Mouse (Mus musculus) midbrain, embryonic 13.5 days (tissue): ENCODE results near the gene Chrne. TPM values are rescaled to one million over a fixed set of nuclear protein-coding genes. Genes with fewer than 3 reads are reported as not detected.
A peak's percentile ranks its signal among the peaks of the same experiment; 100 is the strongest.
"Not testable (repeated sequence)": the region's sequence is repeated elsewhere in the genome, so short reads cannot be mapped to it uniquely, and the experiment has no call there.

Experiments
- ATAC-seq: fragments of 200-750 bp; cut with Nextera tagmentation; 2 replicates; pipeline ENCODE4 v1.8.0; 2017; ENCODE audit warnings: mild to moderate bottlenecking, moderate TSS enrichment, moderate library complexity
- H3K27ac ChIP-seq: fragments of 300-500 bp; sonication (generic); 2 replicates; pipeline ENCODE4 v1.5.1; 2015; ENCODE audit warnings: inconsistent platforms, mild to moderate bottlenecking, moderate library complexity
- H3K27me3 ChIP-seq: fragments of 300-500 bp; sonication (generic); 2 replicates; pipeline ENCODE4 v1.6.1; 2015; ENCODE audit warnings: mild to moderate bottlenecking, inconsistent platforms
- H3K36me3 ChIP-seq: fragments of 300-500 bp; sonication (generic); 2 replicates; pipeline ENCODE4 v1.6.1; 2015; ENCODE audit warnings: mild to moderate bottlenecking, inconsistent platforms
- H3K4me1 ChIP-seq: fragments of 300-500 bp; sonication (generic); replicated peaks from 2 replicates; pipeline ENCODE4 v1.6.1; 2015; ENCODE audit warnings: inconsistent platforms
- H3K4me2 ChIP-seq: fragments of 300-500 bp; sonication (generic); replicated peaks from 2 replicates; pipeline ENCODE4 v1.6.1; 2015; ENCODE audit warnings: moderate library complexity, mild to moderate bottlenecking, inconsistent platforms
- H3K4me3 ChIP-seq: fragments of 300-500 bp; sonication (generic); replicated peaks from 2 replicates; pipeline ENCODE4 v1.5.1; 2015; ENCODE audit warnings: mild to moderate bottlenecking, inconsistent platforms
- H3K9ac ChIP-seq: fragments of 300-500 bp; sonication (generic); replicated peaks from 2 replicates; pipeline ENCODE4 v1.6.1; 2015; ENCODE audit warnings: mild to moderate bottlenecking, inconsistent platforms
- H3K9me3 ChIP-seq: fragments of 300-500 bp; sonication (generic); 2 replicates; pipeline ENCODE4 v1.6.1; 2016; ENCODE audit warnings: mild to moderate bottlenecking, inconsistent platforms
- WGBS: fragments of 180-500 bp; shearing (Covaris S2); methylation state at CpG from one replicate; pipeline ENCODE4 v1.1.7; 2015; 5-methylcytosine and 5-hydroxymethylcytosine counted together
- polyA plus RNA-seq: library from polyadenylated mRNA; unstranded; fragments of >200 nt; fragmentation: Nextera tagmentation; extraction: Ambion mirVana; gene quantifications from 2 replicates; pipeline ENCODE4 v1.2.1, GENCODE M21; 2015

Chrne gene
- polyA plus RNA-seq, 1 experiment from 2014 or later, result not detected

- Histone ChIP-seq H3K4me2 (no peak overlapping the region), H3K9me3 (no peaks in the 10 kb centered on the region), H3K4me1 (peaks cover 34% of the 10 kb centered on the region), H3K27me3 (no peaks in the 10 kb centered on the region), H3K27ac (no peak overlapping the region), H3K36me3 (no peaks in the 10 kb centered on the region), H3K9ac (no peak overlapping the region; the same call in 1 of the 2 replicates), H3K4me3 (no peak overlapping the region)
- 89% methylated on average over 3 of the region's 3 CpGs for WGBS
- no peak for ATAC-seq
These were observed 41.8 kb downstream of the Chrne start for GRCm38 (mm10) chr11:70577201-70577600.

GRCm38 (mm10) chr11:70573872-70574271 lies 45.1 kb downstream of the Chrne start:
- 53% methylated on average over 6 of the region's 6 CpGs for WGBS
- no peak for ATAC-seq
- 0 out of 2 replicates have a peak overlapping the region, but pooled peaks have one; percentile 32 for H3K27ac ChIP-seq

GRCm38 (mm10) chr11:70572348-70572902 lies 46.6 kb downstream of the Chrne start:
- Histone ChIP-seq H3K36me3 (no peaks in the 10 kb centered on the region), H3K9ac (no peak overlapping the region), H3K27me3 (no peaks in the 10 kb centered on the region), H3K4me1 (peaks cover 11% of the 10 kb centered on the region; the same call in 1 of the 2 replicates), H3K4me2 (no peak overlapping the region), H3K9me3 (no peaks in the 10 kb centered on the region), H3K27ac (no peak overlapping the region), H3K4me3 (no peak overlapping the region)
- 55% methylated on average over 5 of the region's 5 CpGs for WGBS
- ATAC-seq, result no peak

More at GRCm38 (mm10) chr11:70573872-70574271, 45.1 kb downstream of the Chrne start:
- H3K4me1 ChIP-seq, result peaks cover 25% of the 10 kb centered on the region
- H3K36me3 ChIP-seq, result no peaks in the 10 kb centered on the region
- no peak overlapping the region for H3K9ac ChIP-seq
- no peak overlapping the region for H3K4me3 ChIP-seq
- H3K9me3 ChIP-seq, result no peaks in the 10 kb centered on the region
- no peak overlapping the region for H3K4me2 ChIP-seq
- H3K27me3 ChIP-seq, result no peaks in the 10 kb centered on the region

GRCm38 (mm10) chr11:70571641-70572040 lies 47.4 kb downstream of the Chrne start:
- H3K27me3 ChIP-seq, result no peaks in the 10 kb centered on the region
- WGBS, result 90% methylated on average over 1 of the region's 1 CpGs
- H3K4me3 ChIP-seq, result no peak overlapping the region
- peaks cover 16% of the 10 kb centered on the region for H3K4me1 ChIP-seq
- no peak overlapping the region for H3K4me2 ChIP-seq
- H3K9ac ChIP-seq, result no peak overlapping the region
- ATAC-seq, result no peak
- no peaks in the 10 kb centered on the region for H3K9me3 ChIP-seq
- H3K27ac ChIP-seq, result no peak overlapping the region
- no peaks in the 10 kb centered on the region for H3K36me3 ChIP-seq

GRCm38 (mm10) chr11:70570614-70571013 lies 48.4 kb downstream of the Chrne start:
- ATAC-seq, H3K27ac ChIP-seq, H3K4me3 ChIP-seq, H3K4me2 ChIP-seq, H3K27me3 ChIP-seq, H3K9ac ChIP-seq, H3K9me3 ChIP-seq, H3K36me3 ChIP-seq: not testable (repeated sequence)
- H3K4me1 ChIP-seq, result peaks cover 26% of the 10 kb centered on the region
- 90% methylated on average over 1 of the region's 1 CpGs for WGBS

GRCm38 (mm10) chr11:70566586-70566985 lies 52.4 kb downstream of the Chrne start:
- H3K27me3 ChIP-seq, result no peaks in the 10 kb centered on the region
- no peak overlapping the region for H3K4me3 ChIP-seq
- H3K4me1 ChIP-seq, result peaks cover 49% of the 10 kb centered on the region
- no peak for ATAC-seq
- 0 out of 2 replicates have a peak overlapping the region, but pooled peaks have one; percentile 15 for H3K9ac ChIP-seq
- H3K36me3 ChIP-seq, result no peaks in the 10 kb centered on the region
- no peaks in the 10 kb centered on the region for H3K9me3 ChIP-seq
- H3K27ac ChIP-seq, result no peak overlapping the region
- no peak overlapping the region for H3K4me2 ChIP-seq
- 69% methylated on average over 7 of the region's 7 CpGs for WGBS

Other genes starting within 250 kb of the Chrne start
- gene Pelp1, start 209.2 kb downstream of the Chrne start, polyA plus RNA-seq, result 33.9 and 34.1 TPM in 2 replicates
- gene Arrb2, start 186.6 kb downstream of the Chrne start, polyA plus RNA-seq, result 44.8 and 45.5 TPM in 2 replicates
- 41.9 and 43.6 TPM in 2 replicates for gene Med11, start 167.3 kb downstream of the Chrne start, polyA plus RNA-seq
- gene Zmynd15, start 159.8 kb downstream of the Chrne start, polyA plus RNA-seq, result 0.40 and 0.44 TPM in 2 replicates
- 1.4 and 1.6 TPM in 2 replicates for gene Cxcl16, start 159.2 kb downstream of the Chrne start, polyA plus RNA-seq
- gene Tm4sf5, start 114.0 kb downstream of the Chrne start, polyA plus RNA-seq, result 0.54 and 1.2 TPM in 2 replicates
- not detected in 2 replicates for gene Vmo1, start 104.6 kb downstream of the Chrne start, polyA plus RNA-seq
- gene Gltpd2, start 100.0 kb downstream of the Chrne start, polyA plus RNA-seq, result 0.35 and 0.42 TPM in 2 replicates
- 827 and 844 TPM in 2 replicates for gene Psmb6, start 93.8 kb downstream of the Chrne start, polyA plus RNA-seq
- not detected in 2 replicates for gene Gm40193, start 86.3 kb downstream of the Chrne start, polyA plus RNA-seq
- 5.2 and 6.5 TPM in 2 replicates for gene Pld2, start 79.2 kb downstream of the Chrne start, polyA plus RNA-seq
- gene Mink1, start 56.3 kb downstream of the Chrne start, polyA plus RNA-seq, result 10.7 and 14.2 TPM in 2 replicates
- gene 4930544D05Rik, start 3.4 kb downstream of the Chrne start, polyA plus RNA-seq, result not detected in 2 replicates
- gene Gp1ba, start 19.9 kb upstream of the Chrne start, polyA plus RNA-seq, result 0.17 and 0.26 TPM in 2 replicates
- 111 and 113 TPM in 2 replicates for gene Rnf167, start 28.0 kb upstream of the Chrne start, polyA plus RNA-seq
- gene Slc25a11, start 28.3 kb upstream of the Chrne start, polyA plus RNA-seq, result 169 and 170 TPM in 2 replicates
- 785 and 825 TPM in 2 replicates for gene Pfn1, start 35.4 kb upstream of the Chrne start, polyA plus RNA-seq
- 8.0 and 9.5 TPM in 2 replicates for gene Eno3, start 38.0 kb upstream of the Chrne start, polyA plus RNA-seq
- 180 and 181 TPM in 2 replicates for gene Spag7, start 50.2 kb upstream of the Chrne start, polyA plus RNA-seq
- 15.3 and 16.4 TPM in 2 replicates for gene Camta2, start 68.9 kb upstream of the Chrne start, polyA plus RNA-seq
- 0.94 and 1.8 TPM in 2 replicates for gene Inca1, start 80.9 kb upstream of the Chrne start, polyA plus RNA-seq
- gene Kif1c, start 81.3 kb upstream of the Chrne start, polyA plus RNA-seq, result 1.4 and 2.1 TPM in 2 replicates
- gene Zfp3, start 145.0 kb upstream of the Chrne start, polyA plus RNA-seq, result 13.2 and 15.1 TPM in 2 replicates
- gene Scimp, start 193.4 kb upstream of the Chrne start, polyA plus RNA-seq, result 0.19 TPM in 1 of 2 replicates, not detected in the other
- gene Rabep1, start 225.6 kb upstream of the Chrne start, polyA plus RNA-seq, result 74.0 and 77.2 TPM in 2 replicates